Mouse (Mus musculus): ENCODE data around the gene Por. TPM values are rescaled to one million over a fixed set of nuclear protein-coding genes. Genes with fewer than 3 reads are reported as not detected.

Por gene
- polyA plus RNA-seq, 1 experiment from 2014 or later, result 32.4 TPM

DNA sequence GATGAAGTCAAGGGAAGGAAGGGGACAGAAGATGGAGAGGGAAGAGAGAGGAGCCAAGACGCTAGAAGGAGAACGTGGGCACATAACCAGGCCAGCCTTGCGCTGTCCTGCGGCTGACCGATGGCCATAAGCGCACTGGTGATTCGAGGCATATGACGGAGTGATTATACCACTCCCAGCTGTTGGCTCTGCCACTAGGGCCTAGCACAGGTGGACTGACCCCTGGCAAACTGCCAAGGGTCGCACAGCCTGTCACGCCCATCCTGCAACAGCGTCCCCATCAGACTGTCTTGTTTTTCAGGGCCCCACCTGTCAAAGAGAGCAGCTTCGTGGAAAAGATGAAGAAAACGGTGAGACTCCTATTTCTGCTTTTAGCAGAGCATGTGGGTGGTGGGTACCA lies 58.5 kb downstream of the Por start:
- no peak for ATAC-seq (replicated peaks; ENCODE audit: insufficient number of reproducible peaks, low FRiP score, low TSS enrichment)
- Histone ChIP-seq H3K27ac (ENCODE audit: low read depth, low read length) (no peak overlapping the region), H3K9ac (ENCODE audit: low read depth, low read length) (no peak overlapping the region), H3K36me3 (ENCODE audit: control insufficient read depth, insufficient read depth, low read length) (peaks cover 31% of the 10 kb centered on the region), H3K4me3 (ENCODE audit: low read depth, low read length) (no peak overlapping the region), H3K27me3 (ENCODE audit: control insufficient read depth, insufficient read depth, low read length) (no peaks in the 10 kb centered on the region), H3K4me2 (no peak overlapping the region), H3K4me1 (ENCODE audit: control insufficient read depth, insufficient read depth, low read length) (peaks cover 28% of the 10 kb centered on the region), H3K9me3 (replicated peaks; ENCODE audit: control insufficient read depth, low read length) (no peaks in the 10 kb centered on the region)
- 90% methylated on average over 13 of the region's 13 CpGs for WGBS (ENCODE audit: insufficient replicate concordance)

DNA sequence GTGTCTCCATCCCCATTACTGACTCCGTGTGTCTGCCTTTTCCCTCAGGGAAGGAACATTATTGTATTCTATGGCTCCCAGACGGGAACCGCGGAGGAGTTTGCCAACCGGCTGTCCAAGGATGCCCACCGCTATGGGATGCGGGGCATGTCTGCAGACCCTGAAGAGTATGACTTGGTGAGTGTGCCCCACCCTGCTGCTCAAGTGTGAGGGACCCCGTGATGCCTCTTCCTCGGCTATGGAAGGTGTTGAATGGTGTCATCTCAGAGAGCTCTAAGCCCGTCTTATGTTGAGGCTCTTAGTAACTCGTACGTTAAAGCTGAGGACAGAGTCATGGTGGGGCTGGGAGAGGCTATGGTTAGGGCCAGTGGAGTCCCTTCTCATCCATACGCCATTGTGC lies 59.5 kb downstream of the Por start:
- H3K36me3 ChIP-seq (ENCODE audit: control insufficient read depth, insufficient read depth, low read length), result peaks cover 41% of the 10 kb centered on the region
- no peak overlapping the region for H3K27ac ChIP-seq (ENCODE audit: low read depth, low read length)
- H3K9me3 ChIP-seq (replicated peaks; ENCODE audit: control insufficient read depth, low read length), result no peaks in the 10 kb centered on the region
- H3K4me2 ChIP-seq, result no peak overlapping the region
- no peak overlapping the region for H3K9ac ChIP-seq (ENCODE audit: low read depth, low read length)
- H3K4me3 ChIP-seq (ENCODE audit: low read depth, low read length), result no peak overlapping the region
- ATAC-seq (replicated peaks; ENCODE audit: insufficient number of reproducible peaks, low FRiP score, low TSS enrichment), result no peak
- peaks cover 26% of the 10 kb centered on the region for H3K4me1 ChIP-seq (ENCODE audit: control insufficient read depth, insufficient read depth, low read length)
- WGBS (ENCODE audit: insufficient replicate concordance), result 87% methylated on average over 13 of the region's 13 CpGs
- H3K27me3 ChIP-seq (ENCODE audit: control insufficient read depth, insufficient read depth, low read length), result no peaks in the 10 kb centered on the region

DNA sequence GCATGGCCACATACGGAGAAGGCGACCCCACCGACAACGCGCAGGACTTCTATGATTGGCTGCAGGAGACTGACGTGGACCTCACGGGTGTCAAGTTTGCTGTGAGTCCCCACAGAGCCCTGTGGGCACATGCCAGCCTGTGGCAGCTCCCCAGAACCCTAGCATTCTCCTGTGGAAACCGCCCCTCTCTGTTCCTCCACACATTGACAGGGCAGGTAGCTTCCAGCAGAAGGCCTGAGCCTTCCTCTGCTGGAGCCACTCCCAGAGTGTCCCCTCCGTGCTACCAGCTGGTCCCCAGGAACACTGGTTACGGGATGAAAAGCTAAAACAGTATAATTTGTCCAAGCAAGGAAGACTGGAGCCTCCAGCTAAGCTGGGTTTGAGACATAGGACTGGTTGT lies 60.4 kb downstream of the Por start:
- no peak overlapping the region for H3K4me2 ChIP-seq
- no peaks in the 10 kb centered on the region for H3K27me3 ChIP-seq (ENCODE audit: control insufficient read depth, insufficient read depth, low read length)
- H3K4me3 ChIP-seq (ENCODE audit: low read depth, low read length), result no peak overlapping the region
- ATAC-seq (replicated peaks; ENCODE audit: insufficient number of reproducible peaks, low FRiP score, low TSS enrichment), result no peak
- no peak overlapping the region for H3K27ac ChIP-seq (ENCODE audit: low read depth, low read length)
- H3K9ac ChIP-seq (ENCODE audit: low read depth, low read length), result no peak overlapping the region
- H3K9me3 ChIP-seq (replicated peaks; ENCODE audit: control insufficient read depth, low read length), result no peaks in the 10 kb centered on the region
- 89% methylated on average over 10 of the region's 10 CpGs for WGBS (ENCODE audit: insufficient replicate concordance)
- peaks cover 46% of the 10 kb centered on the region for H3K36me3 ChIP-seq (ENCODE audit: control insufficient read depth, insufficient read depth, low read length)
- H3K4me1 ChIP-seq (ENCODE audit: control insufficient read depth, insufficient read depth, low read length), result peaks cover 17% of the 10 kb centered on the region

DNA sequence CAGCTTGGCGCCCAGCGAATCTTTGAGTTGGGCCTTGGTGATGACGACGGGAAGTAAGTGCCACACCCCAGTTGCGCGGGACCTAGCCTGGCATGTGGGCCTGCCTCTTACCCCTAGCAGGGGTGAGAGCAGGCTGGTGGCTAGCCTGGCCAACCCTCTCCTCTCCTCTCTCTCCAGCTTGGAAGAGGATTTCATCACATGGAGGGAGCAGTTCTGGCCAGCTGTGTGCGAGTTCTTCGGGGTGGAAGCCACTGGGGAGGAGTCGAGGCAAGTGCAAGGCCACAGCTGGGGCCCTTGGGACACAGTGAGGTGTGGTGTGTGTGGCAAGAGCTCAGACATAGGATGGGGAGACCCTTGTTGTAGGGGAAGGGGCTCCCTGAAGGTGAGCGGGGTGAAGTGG lies 61.1 kb downstream of the Por start:
- 90% methylated on average over 10 of the region's 10 CpGs for WGBS (ENCODE audit: insufficient replicate concordance)

DNA sequence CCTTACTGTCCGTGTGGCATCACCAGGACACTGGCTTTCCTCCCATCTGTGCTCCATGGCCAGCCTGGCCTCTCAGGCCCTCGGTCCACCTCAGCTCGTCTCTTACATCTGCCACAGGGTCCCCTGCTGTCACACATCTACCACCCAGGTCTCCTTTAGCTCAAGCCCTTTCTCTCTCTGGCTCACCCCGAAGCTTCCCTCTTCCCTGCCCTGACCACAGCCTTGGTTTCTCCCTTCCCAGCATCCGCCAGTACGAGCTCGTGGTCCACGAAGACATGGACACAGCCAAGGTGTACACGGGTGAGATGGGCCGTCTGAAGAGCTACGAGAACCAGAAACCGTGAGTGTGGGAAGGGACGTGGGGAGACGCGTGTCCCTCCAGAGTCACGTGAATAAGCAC lies 61.5 kb downstream of the Por start:
- ATAC-seq (replicated peaks; ENCODE audit: insufficient number of reproducible peaks, low FRiP score, low TSS enrichment), result no peak
- WGBS (ENCODE audit: insufficient replicate concordance), result 92% methylated on average over 16 of the region's 16 CpGs
- no peaks in the 10 kb centered on the region for H3K9me3 ChIP-seq (replicated peaks; ENCODE audit: control insufficient read depth, low read length)

More for the DNA sequence above, 61.1 kb downstream of the Por start:
- H3K4me1 ChIP-seq (ENCODE audit: control insufficient read depth, insufficient read depth, low read length), result peaks cover 11% of the 10 kb centered on the region
- H3K4me3 ChIP-seq (ENCODE audit: low read depth, low read length), result no peak overlapping the region
- H3K36me3 ChIP-seq (ENCODE audit: control insufficient read depth, insufficient read depth, low read length), result peaks cover 49% of the 10 kb centered on the region
- H3K9me3 ChIP-seq (replicated peaks; ENCODE audit: control insufficient read depth, low read length), result no peaks in the 10 kb centered on the region
- H3K4me2 ChIP-seq, result no peak overlapping the region
- no peak for ATAC-seq (replicated peaks; ENCODE audit: insufficient number of reproducible peaks, low FRiP score, low TSS enrichment)
- no peaks in the 10 kb centered on the region for H3K27me3 ChIP-seq (ENCODE audit: control insufficient read depth, insufficient read depth, low read length)
- no peak overlapping the region for H3K27ac ChIP-seq (ENCODE audit: low read depth, low read length)
- no peak overlapping the region for H3K9ac ChIP-seq (ENCODE audit: low read depth, low read length)

DNA sequence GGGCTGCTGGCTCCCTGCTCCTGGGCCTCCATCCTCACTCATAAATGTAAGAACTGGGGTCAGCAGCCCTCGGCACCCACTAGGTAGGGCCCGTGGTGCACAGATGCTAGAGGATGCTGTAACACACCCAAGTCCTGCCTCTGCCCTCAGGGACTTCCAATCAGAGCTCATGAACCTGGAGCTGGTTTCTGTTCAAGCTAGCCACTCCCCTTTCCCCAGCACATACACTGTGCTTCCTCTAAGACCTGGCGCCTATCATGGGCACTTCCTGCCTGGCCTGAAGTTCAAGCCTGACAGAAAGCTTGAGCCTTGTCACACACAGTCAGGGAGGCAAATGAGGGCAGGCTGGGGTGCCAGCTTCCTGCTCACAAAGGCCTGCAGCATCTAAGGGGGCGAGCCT lies 63.2 kb downstream of the Por start:
- peaks cover 54% of the 10 kb centered on the region for H3K36me3 ChIP-seq (ENCODE audit: control insufficient read depth, insufficient read depth, low read length)
- 81% methylated on average over 4 of the region's 4 CpGs for WGBS (ENCODE audit: insufficient replicate concordance)
- no peaks in the 10 kb centered on the region for H3K27me3 ChIP-seq (ENCODE audit: control insufficient read depth, insufficient read depth, low read length)
- ATAC-seq (replicated peaks; ENCODE audit: insufficient number of reproducible peaks, low FRiP score, low TSS enrichment), result no peak
- no peak overlapping the region for H3K9ac ChIP-seq (ENCODE audit: low read depth, low read length)
- H3K4me1 ChIP-seq (ENCODE audit: control insufficient read depth, insufficient read depth, low read length), result no peaks in the 10 kb centered on the region
- no peaks in the 10 kb centered on the region for H3K9me3 ChIP-seq (replicated peaks; ENCODE audit: control insufficient read depth, low read length)
- no peak overlapping the region for H3K4me3 ChIP-seq (ENCODE audit: low read depth, low read length)
- no peak overlapping the region for H3K4me2 ChIP-seq
- no peak overlapping the region for H3K27ac ChIP-seq (ENCODE audit: low read depth, low read length)

More for the DNA sequence above, 61.5 kb downstream of the Por start:
- Histone ChIP-seq H3K36me3 (ENCODE audit: control insufficient read depth, insufficient read depth, low read length) (peaks cover 51% of the 10 kb centered on the region), H3K27ac (ENCODE audit: low read depth, low read length) (no peak overlapping the region), H3K4me2 (no peak overlapping the region), H3K27me3 (ENCODE audit: control insufficient read depth, insufficient read depth, low read length) (no peaks in the 10 kb centered on the region), H3K4me1 (ENCODE audit: control insufficient read depth, insufficient read depth, low read length) (peaks cover 9% of the 10 kb centered on the region), H3K9ac (ENCODE audit: low read depth, low read length) (no peak overlapping the region), H3K4me3 (ENCODE audit: low read depth, low read length) (no peak overlapping the region)

DNA sequence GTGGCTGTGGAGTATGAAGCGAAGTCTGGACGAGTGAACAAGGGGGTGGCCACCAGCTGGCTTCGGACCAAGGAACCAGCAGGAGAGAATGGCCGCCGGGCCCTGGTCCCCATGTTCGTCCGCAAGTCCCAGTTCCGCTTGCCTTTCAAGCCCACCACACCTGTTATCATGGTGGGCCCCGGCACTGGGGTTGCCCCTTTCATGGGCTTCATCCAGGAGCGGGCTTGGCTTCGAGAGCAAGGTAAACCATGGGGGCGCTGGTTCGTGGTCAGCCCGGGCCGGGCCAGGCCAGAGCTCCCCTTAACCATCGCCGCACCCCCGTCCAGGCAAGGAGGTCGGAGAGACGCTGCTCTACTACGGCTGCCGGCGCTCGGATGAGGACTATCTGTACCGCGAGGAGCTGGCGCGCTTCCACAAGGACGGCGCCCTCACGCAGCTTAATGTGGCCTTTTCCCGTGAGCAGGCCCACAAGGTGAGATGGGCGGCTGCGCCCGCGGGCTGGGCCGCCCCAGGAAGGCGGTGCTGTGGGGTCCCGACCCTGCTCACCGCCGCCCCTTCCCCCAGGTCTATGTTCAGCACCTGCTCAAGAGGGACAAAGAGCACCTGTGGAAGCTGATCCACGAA lies 64.3 kb downstream of the Por start:
- Histone ChIP-seq H3K4me3 (ENCODE audit: low read depth, low read length) (no peak overlapping the region), H3K36me3 (ENCODE audit: control insufficient read depth, insufficient read depth, low read length) (peaks cover 54% of the 10 kb centered on the region), H3K27ac (ENCODE audit: low read depth, low read length) (no peak overlapping the region; the same call in 1 of the 2 replicates), H3K9ac (ENCODE audit: low read depth, low read length) (no peak overlapping the region), H3K4me2 (no peak overlapping the region), H3K4me1 (ENCODE audit: control insufficient read depth, insufficient read depth, low read length) (no peaks in the 10 kb centered on the region), H3K9me3 (replicated peaks; ENCODE audit: control insufficient read depth, low read length) (no peaks in the 10 kb centered on the region), H3K27me3 (ENCODE audit: control insufficient read depth, insufficient read depth, low read length) (no peaks in the 10 kb centered on the region)
- no peak for ATAC-seq (replicated peaks; ENCODE audit: insufficient number of reproducible peaks, low FRiP score, low TSS enrichment)
- 84% methylated on average over 42 of the region's 42 CpGs for WGBS (ENCODE audit: insufficient replicate concordance)

DNA sequence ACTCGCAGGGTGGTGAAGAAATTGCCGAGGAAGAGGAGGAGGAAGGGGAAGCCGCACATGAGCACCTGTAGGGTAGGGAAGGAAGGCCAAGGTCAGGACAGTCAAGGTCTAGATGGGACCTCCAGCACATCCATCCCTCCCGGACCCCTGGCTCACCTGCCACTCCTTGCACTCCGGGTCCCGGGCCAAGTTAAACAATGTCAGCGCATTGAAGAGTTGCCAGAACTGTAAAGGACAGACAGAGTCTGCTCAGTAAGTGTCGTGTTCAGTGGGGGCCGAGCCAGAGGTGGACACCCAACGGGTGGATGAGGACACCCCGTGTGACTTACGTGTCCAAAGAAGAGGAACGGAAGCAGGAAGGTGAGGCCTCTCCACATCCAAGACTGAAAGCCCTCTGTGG lies 65.9 kb downstream of the Por start:
- no peak for ATAC-seq (replicated peaks; ENCODE audit: insufficient number of reproducible peaks, low FRiP score, low TSS enrichment)
- Histone ChIP-seq H3K36me3 (ENCODE audit: control insufficient read depth, insufficient read depth, low read length) (peaks cover 46% of the 10 kb centered on the region), H3K4me1 (ENCODE audit: control insufficient read depth, insufficient read depth, low read length) (no peaks in the 10 kb centered on the region), H3K4me3 (ENCODE audit: low read depth, low read length) (no peak overlapping the region), H3K9ac (ENCODE audit: low read depth, low read length) (no peak overlapping the region), H3K4me2 (no peak overlapping the region), H3K27me3 (ENCODE audit: control insufficient read depth, insufficient read depth, low read length) (no peaks in the 10 kb centered on the region), H3K27ac (ENCODE audit: low read depth, low read length) (no peak overlapping the region), H3K9me3 (replicated peaks; ENCODE audit: control insufficient read depth, low read length) (no peaks in the 10 kb centered on the region)
- 91% methylated on average over 13 of the region's 13 CpGs for WGBS (ENCODE audit: insufficient replicate concordance)

DNA sequence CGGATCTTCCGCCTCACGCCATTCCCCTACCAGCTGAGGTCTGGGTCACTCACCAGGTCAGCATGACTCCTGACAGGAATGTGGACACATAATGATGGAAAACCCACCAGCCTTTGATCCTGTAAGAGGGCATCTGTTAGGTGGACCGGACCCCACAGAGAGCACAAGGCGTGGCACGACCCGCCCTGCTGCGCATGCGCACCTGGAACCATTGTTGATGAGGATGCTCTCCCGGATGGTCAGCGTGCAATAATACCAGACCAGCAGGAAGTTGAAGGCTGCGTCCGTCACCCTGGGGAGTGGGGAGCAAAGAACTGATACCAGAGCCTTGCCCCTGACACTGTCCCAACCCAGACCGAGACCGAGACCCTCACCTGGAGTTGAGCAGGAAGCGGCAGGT lies 66.7 kb downstream of the Por start:
- H3K36me3 ChIP-seq (ENCODE audit: control insufficient read depth, insufficient read depth, low read length), result peaks cover 39% of the 10 kb centered on the region
- no peak for ATAC-seq (replicated peaks; ENCODE audit: insufficient number of reproducible peaks, low FRiP score, low TSS enrichment)
- 89% methylated on average over 16 of the region's 16 CpGs for WGBS (ENCODE audit: insufficient replicate concordance)

More for the DNA sequence above, 66.7 kb downstream of the Por start:
- Histone ChIP-seq H3K4me2 (no peak overlapping the region), H3K27me3 (ENCODE audit: control insufficient read depth, insufficient read depth, low read length) (no peaks in the 10 kb centered on the region), H3K4me3 (ENCODE audit: low read depth, low read length) (no peak overlapping the region), H3K9ac (ENCODE audit: low read depth, low read length) (no peak overlapping the region), H3K9me3 (replicated peaks; ENCODE audit: control insufficient read depth, low read length) (no peaks in the 10 kb centered on the region), H3K27ac (ENCODE audit: low read depth, low read length) (no peak overlapping the region), H3K4me1 (ENCODE audit: control insufficient read depth, insufficient read depth, low read length) (no peaks in the 10 kb centered on the region)

Data from heart, embryonic 11.5 days (tissue).